Mouse (Mus musculus) telencephalon, adult 2 months (tissue): ENCODE data around the gene Ndufs8.

ENCODE experiments used
- DNase-seq: peaks from one replicate; pipeline ENCODE4 v3.0.0-alpha.2; 2011; ENCODE audit warnings: low read depth, low spot score

Ndufs8 gene

GRCm38 (mm10) chr19:3905261-3905969 is 7.2 kb downstream of the Ndufs8 start:
- DNase-seq: no peak

- no peak for DNase-seq
These were observed 8.3 kb downstream of the Ndufs8 start for GRCm38 (mm10) chr19:3904363-3904675.

- no peak for DNase-seq
These were observed 8.8 kb downstream of the Ndufs8 start for GRCm38 (mm10) chr19:3903648-3904362.

- no peak for DNase-seq
These were observed 9.6 kb downstream of the Ndufs8 start for GRCm38 (mm10) chr19:3902966-3903365.

- DNase-seq: no peak
These were observed 13.0 kb downstream of the Ndufs8 start for GRCm38 (mm10) chr19:3899618-3900017.

- DNase-seq: no peak
These were observed 13.6 kb downstream of the Ndufs8 start for GRCm38 (mm10) chr19:3898952-3899351.

- DNase-seq: no peak
These were observed 15.0 kb downstream of the Ndufs8 start for GRCm38 (mm10) chr19:3897557-3897956.

- DNase-seq: no peak
These were observed 16.4 kb downstream of the Ndufs8 start for GRCm38 (mm10) chr19:3896208-3896607.

- no peak for DNase-seq
These were observed 17.4 kb downstream of the Ndufs8 start for GRCm38 (mm10) chr19:3895171-3895631.

- DNase-seq: no peak
These were observed 18.3 kb downstream of the Ndufs8 start for GRCm38 (mm10) chr19:3894294-3894693.

GRCm38 (mm10) chr19:3893545-3894116 is 18.9 kb downstream of the Ndufs8 start:
- no peak for DNase-seq

- no peak for DNase-seq
These were observed 22.4 kb downstream of the Ndufs8 start for GRCm38 (mm10) chr19:3890181-3890580.

- DNase-seq: no peak
These were observed 23.5 kb downstream of the Ndufs8 start for GRCm38 (mm10) chr19:3889096-3889495.

- no peak for DNase-seq
These were observed 28.1 kb downstream of the Ndufs8 start for GRCm38 (mm10) chr19:3884325-3884990.

- no peak for DNase-seq
These were observed 30.4 kb downstream of the Ndufs8 start for GRCm38 (mm10) chr19:3882214-3882613.

- no peak for DNase-seq
These were observed 32.3 kb downstream of the Ndufs8 start for GRCm38 (mm10) chr19:3880054-3880848.

- no peak for DNase-seq
These were observed 37.5 kb downstream of the Ndufs8 start for GRCm38 (mm10) chr19:3875045-3875444.

GRCm38 (mm10) chr19:3872373-3872772 is 40.2 kb downstream of the Ndufs8 start:
- DNase-seq: no peak

GRCm38 (mm10) chr19:3871468-3871867 is 41.1 kb downstream of the Ndufs8 start:
- no peak for DNase-seq

- no peak for DNase-seq
These were observed 44.3 kb downstream of the Ndufs8 start for GRCm38 (mm10) chr19:3868290-3868689.

GRCm38 (mm10) chr19:3864960-3865359 is 47.6 kb downstream of the Ndufs8 start:
- DNase-seq: no peak

GRCm38 (mm10) chr19:3862713-3863112 is 49.9 kb downstream of the Ndufs8 start:
- DNase-seq: no peak
